Mouse (Mus musculus): Measurements from ENCODE around the gene Aes.

The Aes gene

DNA sequence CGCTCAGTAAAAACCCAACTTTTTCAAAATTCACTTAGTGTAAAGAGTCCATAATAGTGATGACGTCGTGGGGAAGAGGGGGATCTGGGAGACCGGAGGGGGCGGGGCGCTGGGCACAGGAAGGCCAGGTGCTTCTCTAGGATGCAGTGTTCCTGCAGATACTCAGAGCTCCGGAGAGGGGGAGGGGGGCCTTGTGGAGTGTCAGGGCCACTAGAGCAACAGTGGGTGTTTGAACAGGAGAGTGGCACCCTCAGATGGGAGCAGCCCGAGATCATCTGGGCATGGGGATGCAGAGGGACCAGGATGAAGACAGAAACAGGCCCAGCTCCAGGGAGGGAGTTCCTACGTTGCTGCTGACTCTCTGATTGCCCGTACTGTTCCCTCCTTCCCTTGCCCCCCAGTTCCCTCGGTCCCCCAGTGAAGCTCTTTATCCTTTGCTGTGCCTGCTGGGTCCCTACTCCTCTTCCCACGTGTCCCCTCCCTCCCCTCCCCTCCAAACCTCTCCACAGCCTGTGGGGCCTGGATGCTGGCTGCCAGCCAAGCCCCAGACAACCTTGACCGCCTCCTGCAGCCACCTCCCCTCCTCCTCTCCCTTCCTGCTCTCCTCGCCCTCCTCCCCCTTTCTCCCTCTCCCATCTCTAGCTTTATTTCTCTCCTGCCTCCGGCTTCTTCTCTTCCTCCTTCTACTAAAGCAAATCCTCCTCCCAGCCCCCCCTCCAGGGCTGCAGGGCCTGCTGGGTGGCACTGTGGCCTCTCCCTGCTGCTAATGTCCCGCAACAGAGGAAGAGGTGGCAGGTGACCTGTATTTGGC lies 9.3 kb downstream of the Aes start:
- no peak for DNase-seq (ENCODE audit: low spot score)

DNA sequence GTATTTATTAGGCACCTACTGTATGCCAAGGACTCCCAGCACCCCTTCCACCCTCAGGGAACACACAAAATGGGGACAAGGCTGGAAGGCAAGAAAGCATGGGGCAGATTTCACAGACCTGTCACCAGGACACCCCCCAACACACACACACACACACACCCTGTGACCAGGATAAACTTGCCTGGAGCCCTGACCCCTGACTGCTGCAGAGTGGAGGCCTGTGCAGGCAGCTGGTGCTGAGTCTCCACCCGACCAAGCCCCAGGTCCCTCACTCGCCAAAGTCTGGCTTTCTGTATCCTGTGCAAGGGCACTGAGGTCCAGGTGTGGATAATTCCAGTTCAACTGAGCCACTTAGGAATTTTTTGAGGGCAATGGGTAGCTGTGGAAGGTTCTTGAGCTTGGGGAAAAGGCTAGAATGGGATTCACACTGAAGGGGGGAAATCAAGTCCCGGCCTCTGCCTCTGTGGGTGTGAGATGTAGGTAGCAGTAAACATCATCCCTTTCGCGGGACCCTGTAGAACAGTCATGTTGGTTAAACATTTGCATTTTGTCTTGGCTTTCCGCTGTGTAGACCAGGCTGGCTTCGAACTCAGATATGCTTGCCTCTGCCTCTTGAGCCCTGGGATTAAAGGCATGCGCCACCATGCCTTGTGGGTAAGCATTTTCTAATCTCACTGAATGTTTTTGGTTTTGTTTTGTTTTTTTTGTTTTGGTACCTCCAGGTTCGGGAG lies 10.4 kb downstream of the Aes start:
- DNase-seq (ENCODE audit: low spot score) = no peak

DNA sequence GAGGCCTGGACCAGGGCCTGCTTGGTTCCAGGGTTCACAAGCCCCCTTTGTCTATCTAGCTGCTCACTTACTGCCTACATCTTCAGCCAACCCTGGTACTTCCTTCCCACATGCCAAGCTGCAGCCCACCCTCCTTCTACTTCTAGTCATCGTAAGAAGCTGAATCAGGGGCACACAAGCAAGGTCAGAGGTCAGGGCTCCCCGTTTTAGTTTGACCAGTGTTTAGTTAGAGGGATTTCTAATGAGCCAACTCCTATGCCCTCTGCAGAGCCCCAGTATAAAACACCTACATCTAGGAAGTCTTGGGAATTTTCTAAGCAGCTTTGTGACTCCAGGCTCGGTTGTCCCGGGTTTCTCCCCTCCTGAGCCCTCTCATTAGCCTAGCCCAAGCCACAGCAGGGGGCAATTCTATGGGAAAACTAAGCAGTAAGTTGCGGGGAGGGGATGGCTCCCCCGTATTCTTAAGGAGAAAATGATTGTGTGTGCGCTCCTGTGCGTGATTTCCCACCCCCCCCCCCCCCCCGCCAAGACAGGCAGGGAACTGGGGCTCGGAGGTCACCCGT lies 11.0 kb downstream of the Aes start:
- peak; percentile 71 for DNase-seq (ENCODE audit: low spot score)

DNA sequence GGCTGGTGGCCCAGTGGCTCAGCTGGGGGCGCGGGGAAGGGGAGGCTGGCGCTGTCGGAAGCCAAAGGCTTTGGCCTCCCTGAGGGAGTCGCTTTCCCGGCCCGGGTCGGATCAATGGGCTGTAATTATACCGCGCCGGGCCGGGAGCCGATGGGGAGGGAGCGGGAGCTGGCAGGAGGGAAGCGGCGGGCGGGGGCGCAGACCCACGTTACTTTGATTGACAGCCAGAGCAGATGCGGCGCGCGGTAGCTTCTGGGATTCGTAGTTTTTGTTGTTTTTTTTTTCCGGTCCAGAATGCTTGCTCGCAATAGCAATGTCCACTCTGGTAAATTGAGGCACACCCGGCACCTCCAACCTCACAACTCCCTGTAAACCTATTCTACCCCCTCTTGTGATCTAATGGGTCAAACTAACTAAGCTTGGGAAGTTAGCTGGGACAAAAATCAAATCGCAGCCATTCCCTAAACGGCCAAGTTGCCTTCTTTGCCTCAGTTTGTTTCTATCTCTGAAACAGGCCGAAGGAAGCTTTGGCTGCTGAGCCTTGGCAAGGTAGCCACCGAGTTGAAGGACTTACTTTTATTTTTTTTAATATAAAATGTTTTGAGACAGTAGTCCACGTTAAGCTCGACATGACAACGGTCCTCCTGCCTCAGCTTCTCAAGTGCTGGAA lies 11.7 kb downstream of the Aes start:
- peak; percentile 98 for DNase-seq (ENCODE audit: low spot score)

DNA sequence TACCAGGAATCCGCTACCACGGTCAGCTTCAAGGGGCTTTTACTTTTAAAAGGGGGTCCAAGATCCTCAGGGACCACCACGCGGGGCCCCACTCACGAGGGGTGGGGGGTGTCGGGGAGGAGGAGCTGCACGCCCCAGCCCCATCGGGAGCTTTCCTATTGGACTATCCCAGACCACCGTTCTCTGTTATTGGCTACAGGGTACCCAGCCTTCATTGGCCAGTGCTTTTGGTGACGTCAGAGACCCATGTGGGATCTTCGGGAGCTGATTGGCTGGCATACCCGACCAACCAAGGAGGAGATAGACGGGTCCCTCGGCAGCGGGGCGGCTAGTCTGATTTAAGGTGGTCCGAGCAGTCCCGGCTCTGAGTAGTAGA lies 12.2 kb downstream of the Aes start:
- peak; percentile 99 for DNase-seq (ENCODE audit: low spot score)

DNA sequence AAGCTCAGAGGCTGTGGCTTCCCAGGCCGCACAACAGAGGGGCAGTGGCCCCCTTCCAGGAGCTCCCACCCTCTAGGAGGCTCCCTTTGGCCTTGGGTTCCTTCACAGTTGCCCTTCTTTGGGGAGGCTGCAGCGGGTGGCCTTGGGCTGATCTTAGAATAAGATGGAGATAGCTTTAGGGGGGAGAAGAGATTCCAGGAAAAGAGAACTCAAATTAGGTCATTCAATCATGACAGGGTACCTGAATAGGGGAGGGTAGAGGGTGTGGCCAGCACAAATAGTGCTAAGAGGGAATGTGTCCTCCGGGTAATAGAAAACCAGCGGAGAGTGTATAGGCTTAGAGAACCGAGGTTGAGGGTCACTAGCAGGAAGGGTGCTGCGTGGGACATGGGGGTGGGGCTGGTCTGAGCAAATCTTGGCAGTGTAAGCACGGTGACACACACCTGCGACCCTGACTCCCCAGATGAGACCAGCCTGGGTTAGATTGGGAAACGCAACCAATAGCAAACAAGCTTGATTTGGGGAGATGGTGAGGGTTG lies 12.9 kb downstream of the Aes start:
- DNase-seq (ENCODE audit: low spot score) = no peak

DNA sequence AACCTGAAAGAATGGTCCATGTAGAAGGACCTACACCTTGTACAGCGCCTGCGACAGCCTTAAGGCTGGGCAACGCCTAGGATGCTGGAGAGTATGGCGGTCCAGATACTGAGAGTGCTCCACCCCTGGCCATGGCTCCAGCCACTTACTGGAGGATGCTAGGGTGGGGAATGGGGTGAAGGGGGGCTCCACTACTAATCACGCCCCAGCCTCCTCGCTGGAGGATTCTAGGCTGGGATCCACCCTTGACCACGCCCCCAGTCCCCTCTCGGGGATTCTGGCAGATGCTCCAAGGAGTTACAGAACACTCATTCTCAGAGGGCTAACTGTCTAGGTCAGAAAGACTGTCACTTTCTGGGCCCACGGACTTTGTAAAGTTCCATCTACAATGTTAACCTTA lies 13.7 kb downstream of the Aes start:
- DNase-seq (ENCODE audit: low spot score) = no peak

DNA sequence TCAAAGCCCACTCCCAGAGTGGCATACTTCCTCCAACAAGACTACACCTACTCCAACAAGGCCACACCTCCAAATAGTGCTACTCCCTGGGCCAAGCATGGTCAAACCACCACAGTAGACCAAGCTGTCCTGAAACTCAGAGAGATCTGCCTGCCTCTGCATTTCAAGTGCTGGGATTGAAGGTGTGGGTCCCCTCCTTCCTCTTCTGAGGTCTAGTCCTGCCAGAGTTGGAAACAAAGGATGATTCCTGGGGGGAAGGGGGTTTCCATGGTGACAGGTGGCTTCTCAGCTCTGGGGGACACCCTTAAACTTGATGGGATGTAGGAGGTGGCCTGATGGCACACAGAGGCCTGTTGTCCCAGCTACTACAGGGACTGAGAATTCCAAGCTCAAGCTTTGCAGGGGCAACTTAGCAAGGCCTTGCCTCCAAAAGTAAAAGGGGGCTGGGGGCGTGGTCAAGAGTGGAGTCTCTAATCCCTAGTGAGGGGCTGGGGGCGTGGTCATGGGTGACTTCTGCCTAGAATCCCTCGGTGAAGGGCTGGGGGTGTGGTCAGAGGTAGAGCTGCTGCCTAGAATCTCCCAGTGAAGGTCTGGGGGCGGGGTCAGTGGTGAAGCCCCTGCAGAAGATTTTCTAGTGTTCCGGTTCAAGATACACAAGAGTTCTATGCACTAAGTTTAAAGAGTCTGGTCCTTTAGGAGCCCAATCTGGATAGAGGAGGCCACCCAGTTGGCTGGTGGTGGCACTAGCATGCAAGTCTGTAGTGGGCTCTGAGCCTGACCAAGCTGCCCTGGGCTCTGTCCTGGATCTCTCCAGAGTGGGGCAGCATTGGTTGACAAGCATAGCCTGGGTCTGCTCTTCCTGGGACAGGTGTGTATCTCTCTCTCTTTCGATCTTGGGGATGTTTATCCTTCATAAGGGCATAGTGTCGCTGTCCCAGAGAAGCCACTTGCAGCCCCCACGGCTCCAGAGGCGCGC lies 15.1 kb downstream of the Aes start, which contains the start of gene Tle2:
Gene Tle2 (plus strand): TSS at position 481 of the 976 bp plus-strand sequence.
- peak; percentile 39 for DNase-seq (ENCODE audit: low spot score)

DNA sequence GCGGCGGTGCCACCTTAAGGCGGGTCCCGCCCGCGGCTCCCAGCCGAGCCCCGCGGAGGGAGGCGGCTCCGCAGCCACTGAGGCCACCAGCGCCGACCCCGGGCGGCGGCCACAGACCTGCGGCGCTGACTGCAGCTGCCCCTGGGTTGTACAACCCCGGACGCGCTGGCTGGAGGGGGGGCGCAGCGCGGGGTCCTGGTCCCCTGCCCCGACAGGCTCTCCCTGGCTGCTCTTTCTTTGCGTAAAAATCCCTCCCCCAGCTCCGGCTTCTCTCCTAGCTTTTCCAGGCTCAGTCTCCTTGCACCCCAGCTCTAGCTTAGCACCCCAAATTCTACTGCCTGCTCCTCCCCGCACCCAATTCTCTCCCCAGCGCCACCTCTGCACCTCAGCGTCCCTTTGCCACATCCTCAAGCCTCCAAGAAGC lies 15.9 kb downstream of the Aes start:
- DNase-seq (ENCODE audit: low spot score) = peak; percentile 57

DNA sequence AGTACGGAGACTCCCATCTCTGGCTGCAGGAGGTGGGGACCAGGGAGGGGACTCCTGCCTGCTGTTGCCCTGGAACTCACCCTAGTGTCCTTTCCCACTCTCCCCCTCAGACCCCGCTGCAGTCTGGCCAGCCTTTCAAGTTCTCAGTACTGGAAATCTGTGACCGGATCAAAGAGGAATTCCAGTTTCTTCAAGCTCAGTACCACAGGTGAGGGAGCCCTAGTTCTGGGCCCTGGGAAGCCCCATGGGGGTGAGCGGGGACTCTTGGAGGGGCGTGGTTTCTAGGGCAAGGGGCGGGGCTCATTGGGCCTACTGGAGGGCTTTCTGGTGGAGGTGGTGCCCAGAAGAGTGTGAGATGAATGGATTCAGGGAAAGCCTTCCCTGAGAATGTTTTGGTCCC lies 16.4 kb downstream of the Aes start:
- DNase-seq (ENCODE audit: low spot score) = no peak

DNA sequence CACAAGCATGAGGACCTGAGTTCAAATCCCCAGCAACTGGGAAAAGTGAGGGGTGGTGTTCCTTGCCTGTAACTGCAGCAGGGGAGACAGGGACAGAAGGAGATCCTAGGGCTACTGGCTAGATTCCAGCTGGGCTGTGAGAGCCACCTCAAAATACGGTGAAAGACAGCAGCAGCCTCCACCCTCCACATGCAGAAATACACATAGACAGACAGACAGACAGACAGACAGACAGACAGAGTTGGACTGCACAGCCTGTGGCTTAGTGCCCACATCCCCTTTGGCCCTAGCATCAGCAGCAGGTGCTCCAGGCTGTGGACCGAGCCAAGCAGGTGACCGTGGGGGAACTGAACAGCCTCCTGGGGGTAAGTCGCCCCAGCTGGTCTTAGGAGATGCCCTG lies 20.7 kb downstream of the Aes start:
- no peak for DNase-seq (ENCODE audit: low spot score)

DNA sequence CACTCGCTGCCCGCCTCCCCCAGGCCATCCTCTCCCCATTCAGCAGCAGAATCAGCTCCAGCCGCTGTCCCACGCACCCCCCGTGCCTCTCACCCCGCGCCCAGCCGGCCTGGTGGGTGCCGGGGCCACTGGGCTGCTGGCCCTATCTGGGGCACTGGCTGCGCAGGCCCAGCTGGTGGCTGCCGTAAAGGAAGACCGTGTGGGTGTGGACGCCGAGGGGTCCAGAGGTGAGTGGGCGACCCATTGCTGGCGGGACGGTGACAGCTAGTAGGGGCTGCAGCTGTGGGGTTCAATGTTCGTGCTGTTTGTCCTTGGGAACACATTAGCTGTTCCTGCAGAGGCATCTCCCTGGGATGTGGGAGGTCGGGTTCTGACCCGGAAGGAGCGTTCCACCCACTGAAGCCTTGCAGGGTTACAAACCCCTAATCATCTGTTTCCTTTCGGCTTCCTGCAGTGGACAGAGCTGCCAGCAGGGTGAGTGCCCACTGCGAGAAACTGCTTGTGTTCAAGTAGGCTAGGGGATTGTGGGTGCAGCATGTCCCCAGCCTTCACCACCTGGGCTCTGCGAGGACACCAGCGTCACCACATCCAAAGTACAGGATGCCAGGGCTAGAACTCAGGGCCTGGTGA lies 21.3 kb downstream of the Aes start:
- DNase-seq (ENCODE audit: low spot score) = no peak

DNA sequence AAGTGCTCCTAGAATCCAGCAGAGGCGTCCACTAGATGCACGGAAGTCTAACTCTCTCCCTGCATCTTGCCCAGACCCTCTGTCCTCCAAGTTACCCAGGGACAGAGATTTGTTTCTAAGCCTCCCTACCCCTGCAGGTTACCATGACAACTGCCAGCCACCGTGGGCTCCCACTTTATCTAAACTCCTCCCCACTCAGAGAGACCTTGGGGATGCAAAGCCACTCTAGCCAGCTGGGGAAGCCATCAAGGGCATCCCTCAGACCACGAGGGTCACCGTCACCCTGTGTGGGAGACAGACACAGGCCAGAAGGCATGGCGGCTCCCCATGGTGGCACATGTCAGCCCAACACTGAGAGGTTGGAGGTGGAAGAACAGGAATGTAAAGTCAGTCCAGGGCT lies 24.1 kb downstream of the Aes start:
- no peak for DNase-seq (ENCODE audit: low spot score)

DNA sequence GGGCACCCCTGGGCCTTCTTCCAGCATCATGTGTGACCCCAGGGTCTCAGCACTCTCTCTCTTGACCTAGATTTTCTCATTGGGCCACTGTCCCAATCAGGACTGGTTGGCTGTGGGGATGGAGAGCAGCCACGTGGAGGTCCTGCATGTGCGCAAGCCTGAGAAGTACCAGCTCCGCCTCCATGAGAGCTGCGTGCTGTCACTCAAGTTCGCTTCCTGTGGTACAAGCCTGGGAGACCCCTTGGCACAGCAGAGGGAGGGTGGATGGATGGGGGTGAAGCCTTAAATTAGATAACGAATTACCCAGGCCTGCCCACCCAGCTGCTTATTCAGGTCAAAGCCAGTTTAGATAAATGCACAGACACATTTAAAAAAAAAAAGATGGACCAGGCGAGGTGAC lies 29.5 kb downstream of the Aes start:
- no peak for DNase-seq (ENCODE audit: low spot score)

DNA sequence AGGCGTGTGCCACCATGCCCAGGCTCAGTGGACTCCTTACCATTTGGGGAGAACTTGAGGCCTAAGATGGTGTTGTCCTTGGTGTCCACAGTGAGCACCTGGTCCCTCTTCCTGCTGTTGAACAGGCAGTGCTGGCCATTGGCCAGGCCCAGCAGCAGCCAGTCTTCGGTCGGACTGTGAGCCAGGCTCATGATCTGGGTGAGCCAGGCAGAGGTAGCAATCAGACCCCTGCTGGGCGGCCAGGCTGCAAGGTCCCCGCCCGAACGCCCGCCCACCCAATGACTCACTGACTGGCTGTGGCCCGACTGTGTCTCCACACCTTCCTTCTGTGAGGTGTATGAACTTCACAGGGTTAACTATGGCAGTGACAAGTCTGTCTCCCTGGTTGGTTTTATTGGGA lies 32.6 kb downstream of the Aes start:
- DNase-seq (ENCODE audit: low spot score) = no peak

DNA sequence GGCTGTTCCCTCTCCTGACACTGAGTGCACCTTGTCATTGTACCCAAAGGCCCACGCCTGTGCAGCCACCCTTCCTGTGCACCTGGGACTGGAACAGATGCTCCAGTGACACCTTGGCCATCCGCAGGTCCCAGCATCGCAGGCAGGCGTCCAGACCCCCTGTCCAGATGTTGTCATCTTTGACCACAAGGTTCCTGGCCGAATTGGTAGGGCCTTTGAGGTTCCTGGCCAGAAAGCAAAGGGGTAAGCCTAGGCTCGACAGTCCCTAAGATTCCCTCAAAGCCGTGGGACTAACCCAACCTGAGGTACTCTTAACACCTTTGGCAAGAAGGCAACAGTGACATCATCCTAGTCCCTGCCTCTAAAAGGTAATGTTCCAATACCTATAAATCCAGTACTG lies 33.3 kb downstream of the Aes start:
- no peak for DNase-seq (ENCODE audit: low spot score)

DNA sequence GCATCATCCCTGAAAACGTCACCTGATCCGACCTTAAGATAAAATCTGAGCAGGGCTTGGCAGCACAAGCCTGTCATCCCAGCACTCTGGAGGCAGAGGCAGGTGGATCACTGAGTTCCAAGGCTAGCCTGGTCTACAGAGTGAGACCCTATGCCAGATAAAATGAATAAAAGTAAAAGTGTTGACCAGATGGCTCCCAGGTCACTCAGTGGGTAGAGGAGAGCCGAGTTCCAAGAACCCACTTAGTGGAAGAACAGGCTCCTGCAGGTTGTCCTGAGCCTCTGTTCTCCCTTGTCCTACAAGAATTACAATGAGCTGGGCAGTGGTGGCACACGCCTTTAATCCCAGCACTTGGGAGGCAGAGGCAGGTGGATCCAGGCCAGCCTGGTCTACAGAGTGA lies 33.9 kb downstream of the Aes start:
- no peak for DNase-seq (ENCODE audit: low spot score)

DNA sequence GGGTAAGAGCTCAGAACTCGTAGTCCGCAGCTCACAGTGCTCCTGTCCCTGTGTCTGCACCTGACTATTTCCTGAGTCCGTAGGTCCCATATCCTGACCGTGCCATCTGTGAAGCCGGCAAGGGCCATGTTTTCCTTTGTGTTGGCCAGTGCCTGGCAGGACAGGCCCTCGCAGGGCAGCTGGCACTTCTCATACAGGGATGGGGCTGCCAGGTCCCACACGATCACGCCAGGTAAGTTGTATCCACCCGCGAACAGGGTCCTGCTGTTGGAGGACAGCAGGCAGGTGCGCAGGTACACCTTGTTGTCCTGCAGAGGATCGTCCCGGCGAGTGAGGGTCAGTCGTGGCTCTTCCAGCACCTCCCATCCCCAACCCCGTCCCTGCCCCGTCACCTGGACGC lies 34.6 kb downstream of the Aes start:
- no peak for DNase-seq (ENCODE audit: low spot score)

DNA sequence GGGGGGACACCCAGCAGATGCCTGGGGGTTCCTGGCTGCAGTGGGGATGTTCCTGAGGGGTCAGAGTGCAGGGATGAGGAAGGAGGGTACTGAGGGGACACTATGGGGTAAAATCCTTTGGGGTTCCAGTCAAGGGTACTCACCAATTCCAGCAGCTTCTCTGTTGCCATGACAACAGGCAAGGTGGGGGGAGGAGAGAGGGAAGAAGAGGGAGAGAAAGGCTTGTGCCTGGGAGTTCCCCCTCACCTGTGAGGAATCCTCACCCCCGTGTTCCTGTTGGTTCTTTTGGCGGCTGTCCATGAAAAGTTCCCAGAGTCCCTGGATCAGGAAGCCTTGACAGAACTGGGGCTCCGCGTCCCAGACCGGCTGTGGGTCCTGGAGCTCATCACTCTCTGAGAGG lies 36.3 kb downstream of the Aes start:
- DNase-seq (ENCODE audit: low spot score) = no peak

DNA sequence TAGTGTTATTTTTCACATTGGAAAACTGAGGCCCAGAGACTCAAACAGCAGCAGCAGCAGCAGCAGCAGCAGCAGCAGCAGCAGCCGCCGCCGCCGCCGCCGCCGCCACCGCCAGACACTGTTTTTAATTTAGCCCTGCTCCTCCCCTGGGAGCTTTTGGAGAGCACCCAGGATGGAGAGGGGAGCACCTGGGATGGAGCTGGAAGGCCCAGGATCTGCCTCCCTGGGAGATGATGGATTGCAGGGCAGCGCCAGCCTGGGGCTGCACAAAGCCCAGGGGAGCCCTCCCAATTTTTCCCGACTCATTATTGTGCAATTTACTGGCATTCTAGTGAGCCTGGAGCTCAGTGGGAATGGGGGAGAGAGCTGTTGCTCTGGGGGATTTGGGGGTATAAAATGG lies 37.3 kb downstream of the Aes start:
- DNase-seq (ENCODE audit: low spot score) = no peak

All from embryo, embryonic 10 days (tissue).